Mouse (Mus musculus) forebrain, embryonic 15.5 days (tissue): ENCODE results near the gene Prkch. TPM values are rescaled to one million over a fixed set of nuclear protein-coding genes. Genes with fewer than 3 reads are reported as not detected.

Experiments used
- ATAC-seq: fragments of 200-750 bp; cut with Nextera tagmentation; replicated peaks from 2 replicates; pipeline ENCODE4 v1.8.0; 2017; ENCODE audit warnings: mild to moderate bottlenecking, moderate TSS enrichment, moderate library complexity
- H3K27ac ChIP-seq: fragments of 300-500 bp; sonication (generic); replicated peaks from 2 replicates; pipeline ENCODE4 v1.5.1; 2015; ENCODE audit warnings: mild to moderate bottlenecking, inconsistent platforms
- H3K27me3 ChIP-seq: fragments of 300-500 bp; sonication (generic); 2 replicates; pipeline ENCODE4 v1.6.1; 2015; ENCODE audit warnings: inconsistent platforms
- H3K36me3 ChIP-seq: fragments of 300-500 bp; sonication (generic); 2 replicates; pipeline ENCODE4 v1.6.1; 2015; ENCODE audit warnings: mild to moderate bottlenecking, inconsistent platforms
- H3K4me1 ChIP-seq: fragments of 300-500 bp; sonication (generic); 2 replicates; pipeline ENCODE4 v1.6.1; 2015; ENCODE audit warnings: inconsistent platforms
- H3K4me2 ChIP-seq: fragments of 300-500 bp; sonication (generic); replicated peaks from 2 replicates; pipeline ENCODE4 v1.6.1; 2015; ENCODE audit warnings: mild to moderate bottlenecking, inconsistent platforms
- H3K4me3 ChIP-seq: fragments of 300-500 bp; sonication (generic); 2 replicates; pipeline ENCODE4 v1.5.1; 2015; ENCODE audit warnings: mild to moderate bottlenecking, inconsistent platforms
- H3K9ac ChIP-seq: fragments of 300-500 bp; sonication (generic); replicated peaks from 2 replicates; pipeline ENCODE4 v1.6.1; 2015; ENCODE audit warnings: mild to moderate bottlenecking, inconsistent platforms
- H3K9me3 ChIP-seq: fragments of 300-500 bp; sonication (generic); 2 replicates; pipeline ENCODE4 v1.6.1; 2016; ENCODE audit warnings: inconsistent platforms
- WGBS: fragments of 180-500 bp; shearing (Covaris S2); methylation state at CpG from one replicate; pipeline ENCODE4 v1.1.7; 2015; ENCODE audit warnings: mixed read lengths; 5-methylcytosine and 5-hydroxymethylcytosine counted together
- polyA plus RNA-seq: library from polyadenylated mRNA; unstranded; fragments of >200 nt; fragmentation: Nextera tagmentation; extraction: Ambion mirVana; gene quantifications from 2 replicates; pipeline ENCODE4 v1.2.1, GENCODE M21; 2015

The Prkch gene
- polyA plus RNA-seq, 1 experiment from 2014 or later = 4.9 TPM

DNA sequence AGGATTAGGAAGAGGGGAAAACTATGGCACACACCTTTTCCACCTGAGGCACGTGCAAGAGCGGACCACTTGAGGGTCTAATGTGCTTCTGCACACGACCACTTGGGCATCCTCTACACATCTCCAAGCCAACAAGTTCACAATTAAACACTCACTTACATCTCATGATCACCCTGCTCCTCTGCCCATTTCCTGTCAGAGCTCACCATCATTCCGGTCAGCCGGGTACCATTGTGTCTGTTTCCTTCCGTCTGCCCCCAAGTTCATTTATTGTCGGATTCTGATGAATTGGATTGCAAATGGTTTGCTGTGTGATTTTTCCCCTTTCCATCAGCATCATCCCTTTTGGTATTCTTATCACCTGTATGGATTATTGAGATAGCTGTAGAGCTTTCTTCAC, 18.4 kb downstream of the Prkch start:
- Histone ChIP-seq H3K27me3 (no peaks in the 10 kb centered on the region), H3K9ac (no peak overlapping the region), H3K9me3 (no peaks in the 10 kb centered on the region), H3K4me2 (no peak overlapping the region), H3K4me1 (no peaks in the 10 kb centered on the region), H3K27ac (no peak overlapping the region), H3K36me3 (no peaks in the 10 kb centered on the region), H3K4me3 (no peak overlapping the region)
- ATAC-seq = no peak
- WGBS = 88% methylated on average over 7 of the region's 7 CpGs

DNA sequence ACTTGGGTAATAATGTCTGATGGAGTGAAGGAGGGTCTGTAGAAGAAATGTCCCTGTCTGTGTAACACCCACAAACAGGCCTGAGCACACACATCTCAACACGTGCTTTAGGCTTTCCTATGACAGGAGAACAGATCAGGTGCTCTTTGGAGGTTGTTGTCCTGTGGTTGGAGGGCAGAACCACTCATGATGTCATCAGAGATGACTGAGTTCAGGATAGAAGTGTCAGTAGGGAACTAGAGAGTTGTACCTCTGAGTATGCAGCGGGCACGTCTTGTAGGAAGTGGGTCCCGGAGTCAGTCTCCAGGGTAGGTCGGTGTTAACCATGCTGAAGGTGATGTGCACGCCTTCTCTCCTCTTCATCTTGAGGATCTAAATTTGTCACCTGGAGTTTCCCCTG, 19.1 kb downstream of the Prkch start:
- H3K4me1 ChIP-seq = no peaks in the 10 kb centered on the region
- ATAC-seq = no peak
- no peaks in the 10 kb centered on the region for H3K27me3 ChIP-seq
- no peaks in the 10 kb centered on the region for H3K36me3 ChIP-seq
- no peaks in the 10 kb centered on the region for H3K9me3 ChIP-seq
- H3K27ac ChIP-seq = no peak overlapping the region
- no peak overlapping the region for H3K9ac ChIP-seq
- 93% methylated on average over 6 of the region's 6 CpGs for WGBS
- no peak overlapping the region for H3K4me3 ChIP-seq
- H3K4me2 ChIP-seq = no peak overlapping the region

DNA sequence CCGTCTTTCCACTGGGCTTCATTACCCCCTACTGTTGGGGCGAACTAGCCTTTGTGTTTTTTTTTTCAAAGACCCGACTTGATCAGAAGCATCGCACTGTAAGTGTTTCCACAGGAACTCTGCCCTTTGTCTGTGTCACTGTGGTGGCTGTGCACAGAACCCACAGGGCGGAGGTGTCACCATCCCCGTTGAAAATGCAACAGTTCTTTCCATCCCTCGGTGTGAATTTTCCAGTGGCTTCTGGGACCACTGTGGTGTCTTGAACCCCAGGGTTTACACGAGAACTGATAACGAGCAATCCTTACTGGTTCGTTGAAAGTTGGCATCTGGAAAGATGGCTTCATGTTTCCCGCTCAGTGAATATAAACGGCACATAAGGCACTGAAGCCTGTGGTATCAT, 20.2 kb downstream of the Prkch start:
- Histone ChIP-seq H3K4me3 (no peak overlapping the region), H3K9ac (no peak overlapping the region), H3K27me3 (no peaks in the 10 kb centered on the region), H3K36me3 (no peaks in the 10 kb centered on the region), H3K4me2 (no peak overlapping the region), H3K4me1 (no peaks in the 10 kb centered on the region), H3K27ac (no peak overlapping the region), H3K9me3 (no peaks in the 10 kb centered on the region)
- ATAC-seq = no peak
- WGBS = 70% methylated on average over 12 of the region's 12 CpGs

DNA sequence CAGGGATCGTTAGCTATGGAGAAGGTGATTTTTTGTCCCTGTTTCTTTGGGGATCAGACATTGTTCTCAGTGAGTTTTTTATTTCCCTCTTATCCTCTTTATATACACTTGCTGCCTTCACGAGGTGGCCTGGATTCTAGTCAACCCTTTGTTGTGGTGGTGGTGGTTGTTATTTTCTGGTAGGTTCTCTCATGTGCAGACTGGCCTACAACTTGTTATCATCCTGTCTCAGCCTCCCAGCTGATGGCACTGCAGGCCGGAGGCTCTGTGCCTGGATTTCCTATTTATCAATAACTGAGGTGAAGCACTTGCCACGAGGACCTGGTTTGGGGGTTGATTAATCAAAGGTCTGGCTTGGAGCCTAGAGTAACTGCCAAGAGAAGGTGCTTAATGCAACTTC, 20.6 kb downstream of the Prkch start:
- Histone ChIP-seq H3K9me3 (no peaks in the 10 kb centered on the region), H3K4me1 (no peaks in the 10 kb centered on the region), H3K27ac (no peak overlapping the region), H3K4me2 (no peak overlapping the region), H3K9ac (no peak overlapping the region), H3K27me3 (no peaks in the 10 kb centered on the region), H3K4me3 (no peak overlapping the region), H3K36me3 (no peaks in the 10 kb centered on the region)
- WGBS = 72% methylated on average over 4 of the region's 4 CpGs
- no peak for ATAC-seq

DNA sequence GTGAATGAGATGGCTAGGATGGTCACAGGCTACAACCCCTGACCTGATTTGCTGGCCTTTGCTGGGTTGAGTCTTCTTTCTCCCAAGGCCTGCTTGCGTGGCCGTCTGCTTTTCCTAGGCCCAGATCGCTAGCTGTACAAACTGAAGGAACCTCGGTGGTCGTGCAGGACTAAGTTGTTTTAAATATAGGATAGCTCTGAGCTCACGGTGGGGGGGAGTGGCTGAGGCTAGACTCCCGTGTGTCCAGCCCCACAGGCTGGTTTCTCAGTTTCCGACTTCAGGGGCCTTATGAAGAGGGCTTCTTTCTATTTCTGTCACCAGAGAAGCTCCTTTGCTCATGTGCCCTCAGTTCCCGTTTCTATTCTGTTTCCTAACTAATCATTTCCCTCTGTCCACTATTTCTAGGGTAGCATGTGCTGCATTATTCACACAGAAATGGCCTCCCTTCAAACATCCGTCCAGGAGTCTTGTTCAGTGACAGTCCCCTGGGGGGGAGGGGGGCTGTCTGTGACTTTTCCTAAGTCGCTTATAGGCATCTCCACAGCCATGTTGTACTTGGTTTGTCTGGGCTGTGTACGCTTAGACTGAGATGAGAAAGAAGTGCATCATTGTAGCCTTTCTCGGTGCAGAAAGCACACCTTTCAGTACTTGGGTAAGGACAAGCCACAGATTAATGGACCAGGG, 22.9 kb downstream of the Prkch start:
- Histone ChIP-seq H3K4me1 (no peaks in the 10 kb centered on the region), H3K9ac (no peak overlapping the region), H3K9me3 (no peaks in the 10 kb centered on the region), H3K36me3 (no peaks in the 10 kb centered on the region), H3K27ac (no peak overlapping the region), H3K4me3 (no peak overlapping the region), H3K4me2 (no peak overlapping the region), H3K27me3 (no peaks in the 10 kb centered on the region)
- ATAC-seq = no peak
- WGBS = 68% methylated on average over 13 of the region's 13 CpGs

DNA sequence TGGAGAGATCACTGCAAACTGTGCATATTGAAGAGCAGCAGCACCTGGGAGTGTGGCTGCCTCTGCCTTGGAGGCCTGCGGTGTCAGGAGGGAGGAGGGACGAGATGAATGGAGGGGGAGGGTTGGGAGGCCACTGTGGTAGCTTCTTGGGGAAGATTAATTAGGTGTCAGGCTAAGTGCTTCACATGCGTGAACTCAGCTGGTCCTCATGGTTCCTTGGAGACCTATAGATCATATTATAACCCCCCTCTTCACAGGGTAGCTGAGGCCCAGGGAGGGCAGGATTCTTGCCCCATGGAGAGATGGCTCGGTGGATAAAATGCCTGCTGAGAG, 23.4 kb downstream of the Prkch start:
- H3K36me3 ChIP-seq = no peaks in the 10 kb centered on the region
- no peaks in the 10 kb centered on the region for H3K9me3 ChIP-seq
- WGBS = 19% methylated on average over 4 of the region's 4 CpGs
- H3K9ac ChIP-seq = no peak overlapping the region
- H3K4me2 ChIP-seq = no peak overlapping the region
- H3K27me3 ChIP-seq = no peaks in the 10 kb centered on the region
- H3K27ac ChIP-seq = no peak overlapping the region
- no peak for ATAC-seq
- no peak overlapping the region for H3K4me3 ChIP-seq
- H3K4me1 ChIP-seq = no peaks in the 10 kb centered on the region

DNA sequence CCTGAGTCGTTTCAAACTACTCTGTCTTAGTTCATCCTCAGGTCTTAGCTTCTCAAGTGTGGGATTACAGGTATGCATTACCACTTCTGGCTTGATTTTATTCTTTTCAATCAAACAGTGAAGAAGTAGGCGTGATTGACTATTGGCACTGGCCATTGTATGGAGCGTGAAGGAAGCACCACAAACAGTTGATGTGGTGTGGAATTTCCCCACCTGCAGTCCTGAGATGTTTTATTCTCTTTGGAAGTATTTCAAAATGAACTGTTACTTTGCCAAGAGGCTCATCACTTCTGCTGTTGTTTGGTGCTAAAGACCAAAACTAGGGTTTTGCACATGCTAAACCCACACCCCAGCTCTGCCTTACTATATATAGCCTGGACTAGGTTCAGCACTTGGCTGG, 24.7 kb downstream of the Prkch start:
- no peaks in the 10 kb centered on the region for H3K27me3 ChIP-seq
- no peak overlapping the region for H3K27ac ChIP-seq
- no peaks in the 10 kb centered on the region for H3K36me3 ChIP-seq
- no peaks in the 10 kb centered on the region for H3K9me3 ChIP-seq
- no peak for ATAC-seq
- 85% methylated on average over 3 of the region's 3 CpGs for WGBS
- H3K4me2 ChIP-seq = no peak overlapping the region
- H3K9ac ChIP-seq = no peak overlapping the region
- H3K4me3 ChIP-seq = no peak overlapping the region
- H3K4me1 ChIP-seq = no peaks in the 10 kb centered on the region

DNA sequence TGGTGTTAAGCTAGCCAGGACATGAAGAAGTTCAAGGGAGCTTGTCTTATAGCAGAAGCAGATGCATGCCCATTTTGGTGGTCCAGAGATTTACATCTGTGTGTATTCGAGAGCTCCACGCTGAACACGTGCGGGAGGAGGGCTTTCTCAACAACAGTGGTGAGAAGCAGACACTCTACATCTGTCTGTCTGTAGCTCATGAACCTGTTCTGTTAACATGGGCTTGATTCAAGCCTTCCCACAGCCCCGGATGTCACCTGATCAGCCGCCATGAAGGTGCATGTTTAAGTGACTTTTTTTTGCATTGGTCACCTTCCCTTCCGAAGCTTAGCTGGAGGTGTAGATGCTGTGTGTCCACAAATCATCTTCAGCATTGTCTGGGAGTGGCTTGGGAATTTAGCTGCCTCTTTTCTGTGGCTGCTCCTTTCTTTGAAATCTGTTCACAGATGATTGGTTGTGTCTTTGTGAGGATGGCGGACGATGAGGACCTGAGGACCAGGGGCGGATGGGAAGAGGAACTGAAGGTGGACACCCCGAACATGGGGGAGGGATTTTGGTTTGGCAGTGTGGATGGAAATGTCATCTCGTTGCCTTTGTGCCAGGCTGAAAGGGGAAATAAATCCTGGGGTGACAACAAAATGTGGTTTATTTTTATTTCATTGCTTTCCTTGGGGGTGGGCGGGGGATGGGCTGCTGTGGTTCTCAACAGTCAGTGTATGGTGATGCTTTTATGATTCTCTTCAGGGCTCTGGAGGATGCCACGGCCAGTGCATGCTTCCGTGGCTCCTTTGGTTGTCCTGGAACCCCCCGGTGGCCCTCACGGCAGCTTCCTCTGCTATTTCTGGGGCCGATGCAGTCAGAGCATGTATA, 25.3 kb downstream of the Prkch start:
- no peak overlapping the region for H3K9ac ChIP-seq
- no peak overlapping the region for H3K27ac ChIP-seq
- no peaks in the 10 kb centered on the region for H3K9me3 ChIP-seq
- no peak overlapping the region for H3K4me3 ChIP-seq
- no peaks in the 10 kb centered on the region for H3K4me1 ChIP-seq
- H3K4me2 ChIP-seq = no peak overlapping the region
- H3K27me3 ChIP-seq = no peaks in the 10 kb centered on the region
- WGBS = 85% methylated on average over 18 of the region's 18 CpGs
- H3K36me3 ChIP-seq = no peaks in the 10 kb centered on the region
- ATAC-seq = no peak

DNA sequence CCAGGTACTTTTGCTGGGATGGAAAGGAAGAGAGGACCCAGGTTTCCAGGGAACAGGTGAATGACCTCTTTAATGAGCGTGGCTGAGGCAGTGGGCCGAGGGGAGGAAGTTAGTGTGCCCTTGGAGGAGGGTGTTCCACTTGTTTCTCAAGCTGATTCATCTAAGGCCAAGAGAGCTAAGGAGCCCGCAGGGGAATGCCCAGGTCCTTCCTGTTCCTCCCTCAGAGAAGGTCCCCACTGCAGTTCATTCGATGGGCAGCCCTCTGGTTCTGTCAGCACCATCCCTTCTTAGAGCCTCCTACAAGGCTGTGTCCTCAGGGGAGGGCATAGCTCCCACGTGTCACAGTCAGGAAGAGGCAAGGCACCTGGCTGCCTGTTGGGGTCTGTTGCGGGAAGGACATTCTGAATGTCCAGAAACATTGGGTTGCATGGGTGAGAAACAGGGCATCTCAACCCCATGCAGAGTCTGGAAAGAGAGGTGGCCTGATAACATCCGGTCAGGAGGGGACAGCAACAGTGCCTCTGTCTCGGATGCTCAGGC, 26.3 kb downstream of the Prkch start:
- Histone ChIP-seq H3K4me2 (no peak overlapping the region), H3K27ac (no peak overlapping the region), H3K4me3 (no peak overlapping the region), H3K9me3 (no peaks in the 10 kb centered on the region), H3K27me3 (no peaks in the 10 kb centered on the region), H3K4me1 (no peaks in the 10 kb centered on the region), H3K9ac (no peak overlapping the region), H3K36me3 (no peaks in the 10 kb centered on the region)
- no peak for ATAC-seq
- 89% methylated on average over 8 of the region's 8 CpGs for WGBS

DNA sequence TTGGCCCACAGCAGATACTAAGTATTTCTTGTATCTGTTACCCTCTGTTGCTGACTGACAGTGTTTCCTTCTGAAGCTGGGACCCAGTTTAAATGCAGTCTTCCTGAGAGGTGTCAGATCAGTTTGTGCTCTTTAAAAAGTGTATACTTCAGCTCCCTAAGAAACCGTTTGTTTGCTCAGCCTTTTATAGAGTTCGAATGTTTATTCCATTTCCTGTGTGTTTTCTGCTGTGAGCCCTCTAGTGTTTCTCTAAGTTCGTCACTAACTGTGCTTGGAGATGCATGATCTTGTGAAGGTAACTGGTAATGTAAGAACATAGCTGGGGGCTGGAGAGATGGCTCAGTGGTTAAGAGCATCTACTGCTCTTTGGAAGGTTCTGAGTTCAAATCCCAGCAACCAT, 27.1 kb downstream of the Prkch start:
- WGBS = 86% methylated on average over 3 of the region's 3 CpGs
- Histone ChIP-seq H3K4me2 (no peak overlapping the region), H3K9ac (no peak overlapping the region), H3K4me3 (no peak overlapping the region), H3K4me1 (no peaks in the 10 kb centered on the region), H3K9me3 (no peaks in the 10 kb centered on the region), H3K36me3 (no peaks in the 10 kb centered on the region), H3K27ac (no peak overlapping the region), H3K27me3 (no peaks in the 10 kb centered on the region)
- ATAC-seq = no peak

DNA sequence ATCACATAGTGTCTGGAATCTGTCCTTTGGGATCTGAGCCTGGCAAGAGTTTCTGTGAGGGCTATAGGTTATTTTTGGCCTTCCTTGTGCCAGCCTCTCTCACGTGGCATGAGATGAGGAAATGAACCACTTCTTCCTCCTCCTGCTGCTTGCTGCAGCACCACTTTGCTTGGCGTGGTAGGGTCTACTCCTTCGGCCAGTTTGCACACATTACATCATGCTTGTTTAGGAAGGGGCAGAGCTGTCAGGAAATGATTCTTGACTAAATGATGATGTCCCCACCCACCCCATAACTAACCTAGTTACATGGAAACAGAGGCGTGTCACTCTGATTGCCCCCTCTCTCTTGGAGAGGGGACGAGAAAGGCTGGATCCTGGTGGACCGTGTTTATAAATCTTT, 28.6 kb downstream of the Prkch start:
- WGBS = 85% methylated on average over 6 of the region's 6 CpGs
- Histone ChIP-seq H3K36me3 (no peaks in the 10 kb centered on the region), H3K27ac (no peak overlapping the region), H3K9me3 (no peaks in the 10 kb centered on the region), H3K4me1 (no peaks in the 10 kb centered on the region), H3K4me2 (no peak overlapping the region), H3K27me3 (no peaks in the 10 kb centered on the region), H3K4me3 (no peak overlapping the region), H3K9ac (no peak overlapping the region)
- ATAC-seq = no peak

DNA sequence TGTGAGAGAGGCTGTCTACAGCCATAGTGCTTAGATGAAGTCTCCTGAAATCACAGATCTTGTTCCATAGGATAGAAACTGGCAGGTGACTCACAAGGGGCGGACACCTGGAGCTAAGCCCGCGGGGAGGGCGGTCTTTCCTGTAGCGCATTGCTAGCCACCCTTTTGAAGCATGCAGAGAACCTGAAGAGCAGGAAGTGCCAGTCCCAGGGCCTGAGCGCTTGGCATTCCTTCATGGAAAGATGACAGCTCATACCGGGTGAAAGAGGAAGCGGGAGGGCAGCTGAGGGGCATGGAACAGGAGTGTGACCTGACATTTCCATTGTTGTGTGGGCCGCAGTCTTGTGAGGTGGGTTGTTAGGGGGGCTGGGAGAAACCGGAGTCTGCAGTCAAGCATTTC, 33.1 kb downstream of the Prkch start:
- H3K4me2 ChIP-seq = no peak overlapping the region
- H3K36me3 ChIP-seq = no peaks in the 10 kb centered on the region
- 61% methylated on average over 10 of the region's 10 CpGs for WGBS
- no peak overlapping the region for H3K4me3 ChIP-seq
- H3K9me3 ChIP-seq = no peaks in the 10 kb centered on the region
- H3K4me1 ChIP-seq = no peaks in the 10 kb centered on the region
- no peak for ATAC-seq
- no peaks in the 10 kb centered on the region for H3K27me3 ChIP-seq
- no peak overlapping the region for H3K9ac ChIP-seq
- no peak overlapping the region for H3K27ac ChIP-seq
